Mouse (Mus musculus) thymus, postnatal 0 days (tissue): ENCODE results near the gene Psg17. TPM values are rescaled to one million over a fixed set of nuclear protein-coding genes. Genes with fewer than 3 reads are reported as not detected.

ENCODE experiments used
- polyA plus RNA-seq: library from polyadenylated mRNA; unstranded; fragments of >200 nt; fragmentation: Nextera tagmentation; extraction: Ambion mirVana; gene quantifications from 2 replicates; pipeline ENCODE4 v1.2.1, GENCODE M21; 2015

Gene Psg17
- polyA plus RNA-seq, 1 experiment from 2014 or later = 0.08 TPM

Other genes starting within 250 kb of the Psg17 start
- 0.21 and 0.23 TPM in 2 replicates for gene Psg23, start 205.1 kb downstream of the Psg17 start, polyA plus RNA-seq
- 0.28 TPM in 1 of 2 replicates, not detected in the other for gene Psg21, start 164.9 kb downstream of the Psg17 start, polyA plus RNA-seq
- gene Psg20, start 135.4 kb downstream of the Psg17 start, polyA plus RNA-seq = 0.09 TPM in 1 of 2 replicates, not detected in the other
- gene Psg22, start 103.5 kb downstream of the Psg17 start, polyA plus RNA-seq = 0.19 and 0.23 TPM in 2 replicates
- not detected in 2 replicates for gene Psg19, start 23.1 kb downstream of the Psg17 start, polyA plus RNA-seq
- gene Mill2, start 18.4 kb upstream of the Psg17 start, polyA plus RNA-seq = 0.26 and 0.44 TPM in 2 replicates
- gene Pglyrp1, start 49.7 kb upstream of the Psg17 start, polyA plus RNA-seq = 15.6 and 20.7 TPM in 2 replicates
- 29.1 and 31.7 TPM in 2 replicates for gene Ccdc61, start 88.8 kb upstream of the Psg17 start, polyA plus RNA-seq
- 0.17 and 0.28 TPM in 2 replicates for gene Nova2, start 104.3 kb upstream of the Psg17 start, polyA plus RNA-seq
- not detected in 2 replicates for gene Nanos2, start 165.8 kb upstream of the Psg17 start, polyA plus RNA-seq
- gene Mypop, start 169.6 kb upstream of the Psg17 start, polyA plus RNA-seq = 5.5 and 5.9 TPM in 2 replicates
- 18.3 and 20.7 TPM in 2 replicates for gene Irf2bp1, start 182.4 kb upstream of the Psg17 start, polyA plus RNA-seq
- 0.23 and 0.47 TPM in 2 replicates for gene Foxa3, start 201.9 kb upstream of the Psg17 start, polyA plus RNA-seq
- 18.5 and 19.6 TPM in 2 replicates for gene Sympk, start 202.8 kb upstream of the Psg17 start, polyA plus RNA-seq
- not detected in 2 replicates for gene Rsph6a, start 233.1 kb upstream of the Psg17 start, polyA plus RNA-seq